Mouse (Mus musculus): ENCODE results near the gene Wdr74.

Wdr74 gene

GRCm38 (mm10) chr19:8741243-8741869, 5.7 kb downstream of the Wdr74 start, which contains the start of gene Stx5a:
TSS of gene Stx5a (plus strand) at chr19:8741413.
- DNase-seq (ENCODE audit: low spot score) = peak; percentile 94

- DNase-seq (ENCODE audit: low spot score) = no peak
Measured at GRCm38 (mm10) chr19:8742176-8742575, 6.5 kb downstream of the Wdr74 start.

- no peak for DNase-seq (ENCODE audit: low spot score)
Measured at GRCm38 (mm10) chr19:8745382-8745781, 9.8 kb downstream of the Wdr74 start.

GRCm38 (mm10) chr19:8747368-8747767, 11.7 kb downstream of the Wdr74 start:
- no peak for DNase-seq (ENCODE audit: low spot score)

- no peak for DNase-seq (ENCODE audit: low spot score)
Measured at GRCm38 (mm10) chr19:8755652-8756051, 20.0 kb downstream of the Wdr74 start.

GRCm38 (mm10) chr19:8756635-8757387, 21.2 kb downstream of the Wdr74 start, which contains the start of gene Nxf1:
TSS of gene Nxf1 (plus strand) at chr19:8757073.
- DNase-seq (ENCODE audit: low spot score) = peak; percentile 92

GRCm38 (mm10) chr19:8757471-8757998, 21.9 kb downstream of the Wdr74 start:
- no peak for DNase-seq (ENCODE audit: low spot score)

GRCm38 (mm10) chr19:8758899-8759298, 23.3 kb downstream of the Wdr74 start:
- DNase-seq (ENCODE audit: low spot score) = no peak

GRCm38 (mm10) chr19:8760757-8761156, 25.1 kb downstream of the Wdr74 start:
- DNase-seq (ENCODE audit: low spot score) = no peak

GRCm38 (mm10) chr19:8763276-8763675, 27.6 kb downstream of the Wdr74 start:
- DNase-seq (ENCODE audit: low spot score) = no peak

- no peak for DNase-seq (ENCODE audit: low spot score)
Measured at GRCm38 (mm10) chr19:8765562-8765961, 29.9 kb downstream of the Wdr74 start.

GRCm38 (mm10) chr19:8770567-8771270, 35.1 kb downstream of the Wdr74 start, which contains the start of gene Tmem223:
TSS of gene Tmem223 (plus strand) at chr19:8770996.
- peak; percentile 70 for DNase-seq (ENCODE audit: low spot score)

- no peak for DNase-seq (ENCODE audit: low spot score)
Measured at GRCm38 (mm10) chr19:8772996-8773395, 37.4 kb downstream of the Wdr74 start.

- DNase-seq (ENCODE audit: low spot score) = no peak
Measured at GRCm38 (mm10) chr19:8773409-8773808, 37.8 kb downstream of the Wdr74 start.

- DNase-seq (ENCODE audit: low spot score) = peak; percentile 94
Measured at GRCm38 (mm10) chr19:8774086-8774835, 38.6 kb downstream of the Wdr74 start, which contains the start of gene Tmem179b. TSS of gene Tmem179b (minus strand) at chr19:8774467.

- no peak for DNase-seq (ENCODE audit: low spot score)
Measured at GRCm38 (mm10) chr19:8774951-8775421, 39.4 kb downstream of the Wdr74 start.

- peak; percentile 92 for DNase-seq (ENCODE audit: low spot score)
Measured at GRCm38 (mm10) chr19:8786008-8786781, 50.6 kb downstream of the Wdr74 start, which contains the start of gene Taf6l. TSS of gene Taf6l (minus strand) at chr19:8786417.

GRCm38 (mm10) chr19:8788521-8788920, 52.9 kb downstream of the Wdr74 start:
- no peak for DNase-seq (ENCODE audit: low spot score)

- no peak for DNase-seq (ENCODE audit: low spot score)
Measured at GRCm38 (mm10) chr19:8789171-8789570, 53.5 kb downstream of the Wdr74 start.

GRCm38 (mm10) chr19:8790171-8790570, 54.5 kb downstream of the Wdr74 start:
- no peak for DNase-seq (ENCODE audit: low spot score)

All from testis, postnatal 14 days (tissue).